Mouse (Mus musculus) ES-Bruce4 (cell line): Measurements from ENCODE around the gene Ufc1. TPM values are rescaled to one million over a fixed set of nuclear protein-coding genes. Genes with fewer than 3 reads are reported as not detected.

Experiments
- H3K27ac ChIP-seq: 2 replicates; pipeline ENCODE4 v1.5.1; 2012; ENCODE audit warnings: low read length, inconsistent platforms; ENCODE audit not compliant: insufficient read depth
- H3K27me3 ChIP-seq: 2 replicates; pipeline ENCODE4 v1.6.1; 2012; ENCODE audit warnings: mild to moderate bottlenecking, low read length, inconsistent platforms; ENCODE audit not compliant: control insufficient read depth, poor library complexity, insufficient read depth, severe bottlenecking
- H3K36me3 ChIP-seq: 2 replicates; pipeline ENCODE4 v1.6.1; 2012; ENCODE audit warnings: inconsistent platforms, mild to moderate bottlenecking, low read length, moderate library complexity; ENCODE audit not compliant: control insufficient read depth, poor library complexity, insufficient read depth, severe bottlenecking
- H3K4me1 ChIP-seq: one replicate; pipeline ENCODE4 v1.8.1; 2011; ENCODE audit warnings: low read length; ENCODE audit not compliant: control insufficient read depth, insufficient read depth
- H3K4me3 ChIP-seq: 2 replicates; pipeline ENCODE4 v1.5.1; 2011; ENCODE audit warnings: low read depth, mild to moderate bottlenecking, low read length
- H3K9ac ChIP-seq: 2 replicates; pipeline ENCODE4 v1.6.1; 2012; ENCODE audit warnings: low read depth, mild to moderate bottlenecking, inconsistent platforms; ENCODE audit not compliant: poor library complexity, severe bottlenecking
- H3K9me3 ChIP-seq: replicated peaks from 2 replicates; pipeline ENCODE4 v1.6.1; 2012; ENCODE audit warnings: mild to moderate bottlenecking, low read length, inconsistent platforms; ENCODE audit not compliant: control insufficient read depth, poor library complexity, insufficient read depth, severe bottlenecking
- CTCF ChIP-seq: IDR thresholded peaks from one replicate; pipeline ENCODE4 v1.8.1; 2011; ENCODE audit warnings: low read depth, low read length
- EP300 ChIP-seq: IDR thresholded peaks from 2 replicates; pipeline ENCODE4 v1.6.1; 2011; ENCODE audit warnings: low read depth, low read length; ENCODE audit not compliant: insufficient read depth
- POLR2A ChIP-seq: IDR thresholded peaks from one replicate; pipeline ENCODE4 v1.8.1; 2011; ENCODE audit warnings: low read length; ENCODE audit not compliant: insufficient read depth
- polyA plus RNA-seq: library from polyadenylated mRNA; stranded (reverse); fragments of >200 nt; gene quantifications from 2 replicates; pipeline ENCODE4 v1.2.4, GENCODE M21; 2011; ENCODE audit warnings: low read depth; ENCODE audit not compliant: missing spikeins, insufficient read depth, insufficient read length

The Ufc1 gene
- polyA plus RNA-seq, 1 experiment, result 59.8 TPM

- Histone ChIP-seq H3K27me3 (no peaks in the 10 kb centered on the region), H3K4me1 (peaks cover 6% of the 10 kb centered on the region), H3K9me3 (no peaks in the 10 kb centered on the region), H3K36me3 (no peaks in the 10 kb centered on the region; the same call in 1 of the 2 replicates), H3K4me3 (no peak overlapping the region), H3K9ac (peak overlapping the region; percentile 95; the same call in 1 of the 2 replicates), H3K27ac (no peak overlapping the region)
- no peak for TF ChIP-seq POLR2A
- no peak for TF ChIP-seq CTCF
- TF ChIP-seq EP300, result no peak
These were observed 1.5 kb downstream of the Ufc1 start for GRCm38 (mm10) chr1:171293351-171293750.

- peaks cover 2% of the 10 kb centered on the region for H3K4me1 ChIP-seq
- 0 out of 2 replicates have a peak overlapping the region, but pooled peaks have one; percentile 9 for H3K9ac ChIP-seq
- TF ChIP-seq POLR2A (no peak), EP300 (no peak)
- peak overlapping the region; percentile 83 for H3K27ac ChIP-seq
- H3K27me3 ChIP-seq, result no peaks in the 10 kb centered on the region
- H3K9me3 ChIP-seq, result no peaks in the 10 kb centered on the region
- H3K4me3 ChIP-seq, result no peak overlapping the region
- peaks cover 6% of the 10 kb centered on the region; the same call in 1 of the 2 replicates for H3K36me3 ChIP-seq
These were observed 6.5 kb downstream of the Ufc1 start for GRCm38 (mm10) chr1:171288328-171288727.

- peak within 1 kb of the TSS; percentile 87 for H3K4me3 ChIP-seq
- H3K27me3 ChIP-seq, result no peaks in the 10 kb centered on the region
- TF ChIP-seq CTCF (no peak), POLR2A (no peak), EP300 (no peak)
- H3K9me3 ChIP-seq, result no peaks in the 10 kb centered on the region
- H3K9ac ChIP-seq, result peak within 1 kb of the TSS; percentile 96
- peak within 1 kb of the TSS; percentile 83 for H3K27ac ChIP-seq
- peaks cover 2% of the 10 kb centered on the region for H3K4me1 ChIP-seq
- peaks cover 6% of the 10 kb centered on the region; the same call in 1 of the 2 replicates for H3K36me3 ChIP-seq
These were observed 7.4 kb downstream of the Ufc1 start, which contains the start of gene Usp21 for GRCm38 (mm10) chr1:171287136-171288081. Usp21 (minus strand) TSS chr1:171287991.

GRCm38 (mm10) chr1:171286517-171286916 lies 8.3 kb downstream of the Ufc1 start:
- no peaks in the 10 kb centered on the region for H3K27me3 ChIP-seq
- peaks cover 2% of the 10 kb centered on the region for H3K4me1 ChIP-seq
- peaks cover 6% of the 10 kb centered on the region; the same call in 1 of the 2 replicates for H3K36me3 ChIP-seq

GRCm38 (mm10) chr1:171285096-171285892 lies 9.5 kb downstream of the Ufc1 start:
- Histone ChIP-seq H3K27ac (no peak overlapping the region), H3K4me3 (no peak overlapping the region), H3K27me3 (no peaks in the 10 kb centered on the region), H3K4me1 (peaks cover 2% of the 10 kb centered on the region), H3K9ac (no peak overlapping the region), H3K36me3 (peaks cover 6% of the 10 kb centered on the region; the same call in 1 of the 2 replicates), H3K9me3 (no peaks in the 10 kb centered on the region)
- TF ChIP-seq POLR2A (no peak), CTCF (no peak), EP300 (no peak)

More at GRCm38 (mm10) chr1:171286517-171286916, 8.3 kb downstream of the Ufc1 start:
- no peak overlapping the region; the same call in 1 of the 2 replicates for H3K4me3 ChIP-seq
- no peak overlapping the region for H3K27ac ChIP-seq
- no peaks in the 10 kb centered on the region for H3K9me3 ChIP-seq
- TF ChIP-seq POLR2A (no peak), CTCF (no peak), EP300 (no peak)
- H3K9ac ChIP-seq, result peak overlapping the region; percentile 28; the same call in 1 of the 2 replicates
